Mouse (Mus musculus): ENCODE measurements around the gene Rtl8a.
"Not testable (repeated sequence)": the region's sequence is repeated elsewhere in the genome, so short reads cannot be mapped to it uniquely, and the experiment has no call there.

Rtl8a gene

GRCm38 (mm10) chrX:53642980-53643961 is at the start of gene Rtl8a:
TSS of gene Rtl8a (minus strand) at chrX:53643682.
- in situ Hi-C loops (cut with MboI, MseI), result not testable (repeated sequence)

DNA sequence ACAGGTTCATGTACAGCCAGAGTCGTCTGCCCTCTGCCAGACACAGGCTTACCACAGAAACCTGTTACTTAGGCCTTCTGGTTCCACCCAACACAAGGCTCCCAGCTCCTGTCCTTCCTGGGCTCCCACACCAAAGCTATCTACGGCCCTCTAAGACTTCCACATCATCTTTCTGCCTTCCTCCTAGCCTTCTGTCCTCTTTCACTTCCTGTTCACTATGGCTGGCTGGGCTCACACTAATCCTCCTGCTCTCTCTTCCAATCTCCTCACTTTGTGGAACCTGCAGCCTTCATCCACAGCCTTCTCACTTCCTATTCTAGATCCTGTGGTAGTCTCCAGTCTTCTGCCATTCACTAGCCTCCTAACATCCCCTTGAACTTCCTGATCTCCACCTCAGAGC is 49.7 kb upstream of the Rtl8a start:
- in situ Hi-C loops (cut with MboI, MseI), result loop anchor here (5.0 kb wide), 1 partner anchor 116 kb away; no protein-coding TSS in a partner anchor

GRCm38 (mm10) chrX:53692065-53692464 is 48.6 kb upstream of the Rtl8a start:
- in situ Hi-C loops (cut with MboI, MseI), result loop anchor here (5.0 kb wide), 1 partner anchor 115 kb away; no protein-coding TSS in a partner anchor

DNA sequence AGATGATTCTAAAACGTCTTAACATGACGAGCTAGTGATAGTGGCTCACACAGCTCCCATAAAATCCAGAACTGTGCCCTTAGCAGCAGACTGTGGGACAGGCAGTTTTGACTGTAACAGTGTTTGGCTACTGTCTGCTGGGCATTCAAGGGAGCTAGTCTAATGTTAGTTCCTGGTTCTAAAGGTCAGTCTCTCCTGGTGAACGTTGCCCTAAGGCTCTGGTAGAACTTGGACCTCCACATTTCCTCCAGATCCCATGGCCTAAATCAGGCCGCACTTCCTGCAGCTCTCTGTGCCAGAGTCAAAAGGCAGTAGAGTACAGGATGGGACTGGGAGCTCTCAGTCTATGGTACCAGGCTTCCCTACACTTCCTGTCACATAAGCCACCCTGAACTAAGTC is 41.2 kb upstream of the Rtl8a start:
- in situ Hi-C loops (cut with MboI, MseI), result not testable (repeated sequence)

DNA sequence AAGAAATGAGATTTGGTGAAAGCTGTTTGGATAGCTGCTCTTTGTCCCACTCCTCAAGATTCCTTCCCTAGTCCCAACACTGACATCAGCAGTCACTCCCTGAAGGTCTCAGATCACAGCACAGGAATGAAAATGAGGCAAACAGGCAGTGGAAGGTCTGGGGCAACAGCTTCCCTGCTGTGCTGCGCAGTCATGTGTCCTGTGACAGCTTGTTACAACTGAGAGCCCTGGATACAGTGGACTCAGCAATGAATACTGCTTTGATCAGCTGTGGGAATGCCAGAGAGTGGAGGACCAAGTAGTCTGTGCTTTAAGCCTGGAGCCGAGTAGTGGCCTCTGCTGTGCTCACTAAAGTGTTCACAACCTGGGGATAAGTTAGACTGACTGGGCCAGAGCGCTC is 39.2 kb upstream of the Rtl8a start:
- in situ Hi-C loops (cut with MboI, MseI), result not testable (repeated sequence)

DNA sequence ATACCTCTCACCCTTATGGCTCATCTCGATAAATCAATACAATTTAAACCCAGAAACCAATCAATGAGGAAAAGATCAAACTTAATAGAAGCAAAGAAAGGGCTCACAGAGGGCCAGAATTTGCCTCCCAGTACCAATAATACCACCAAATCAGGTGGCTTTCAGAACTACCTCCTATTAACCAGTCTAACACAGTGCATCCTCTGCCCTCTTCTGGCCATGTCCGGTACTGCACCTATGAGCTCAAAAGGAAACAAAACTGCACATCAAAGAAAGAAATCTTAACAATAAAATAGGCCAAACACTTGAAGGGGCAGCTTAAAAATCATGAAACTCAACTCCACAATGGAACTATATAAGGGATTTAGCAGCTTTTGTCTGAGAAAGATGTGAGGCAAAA is 33.5 kb upstream of the Rtl8a start:
- in situ Hi-C loops (cut with MboI, MseI), result not testable (repeated sequence)

GRCm38 (mm10) chrX:53670696-53671095 is 27.2 kb upstream of the Rtl8a start:
- in situ Hi-C loops (cut with MboI, MseI), result not testable (repeated sequence)

DNA sequence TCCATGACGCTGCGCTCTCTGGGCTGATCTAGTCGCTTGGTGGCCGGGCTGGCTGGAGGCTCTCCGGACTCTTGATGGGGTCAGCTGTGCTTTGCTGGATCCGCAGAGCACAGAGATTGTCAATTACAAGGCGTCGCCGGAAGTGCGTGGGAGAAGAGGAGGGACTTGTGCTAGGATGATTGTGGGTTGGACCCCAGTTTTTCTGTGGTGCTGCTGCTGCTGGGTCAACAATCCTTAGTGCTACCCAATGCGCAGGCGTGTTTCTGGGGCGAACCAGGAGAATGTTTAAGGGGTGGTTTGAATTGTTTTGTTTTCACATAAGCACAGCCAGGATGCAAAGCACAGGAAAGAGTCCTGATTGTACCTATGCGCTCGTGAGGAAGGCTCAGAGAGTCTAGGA is 26.8 kb upstream of the Rtl8a start, which contains the start of gene Rtl8b:
Rtl8b (minus strand) TSS at position 115 of the 400 bp plus-strand sequence.
- in situ Hi-C loops (cut with MboI, MseI), result no loop called here

DNA sequence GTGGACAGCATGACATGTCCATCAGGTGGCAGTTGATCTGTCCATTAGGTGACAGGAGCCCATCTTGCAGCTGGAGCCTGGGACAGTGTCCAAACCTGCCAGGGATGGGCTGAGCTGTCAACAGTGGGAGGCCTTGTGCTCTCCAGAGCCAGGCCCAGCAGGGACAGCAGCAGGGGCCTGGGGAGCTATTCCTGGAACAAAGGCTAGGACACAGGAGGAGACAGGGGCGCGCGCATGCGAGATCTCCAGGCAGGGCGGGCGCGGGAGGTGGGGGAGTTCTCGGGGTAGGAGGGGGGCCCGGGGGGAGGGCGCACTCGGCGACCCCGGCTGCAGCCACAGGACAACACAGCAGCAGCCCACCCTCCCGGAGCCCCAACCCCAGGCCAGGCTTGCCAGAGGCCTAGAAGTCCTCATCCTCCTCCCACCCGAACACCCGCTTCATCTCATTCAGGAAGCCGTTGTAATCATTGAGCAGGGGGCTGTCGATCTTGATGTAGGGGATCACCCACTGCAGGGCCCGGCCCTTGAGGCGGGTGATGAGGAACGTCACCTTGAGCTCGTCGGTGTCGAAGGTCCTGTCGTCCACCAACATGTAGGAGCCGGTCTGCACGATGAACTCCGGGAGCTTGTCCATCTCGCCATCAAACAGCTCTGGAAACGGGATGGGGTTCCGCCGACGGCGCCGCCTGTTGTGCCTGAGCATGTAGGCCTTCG is 26.2 kb upstream of the Rtl8a start:
- in situ Hi-C loops (cut with MboI, MseI), result loop anchor here (5.0 kb wide), 1 partner anchor 57 kb away; no protein-coding TSS in a partner anchor

- in situ Hi-C loops (cut with MboI, MseI), result not testable (repeated sequence)
Observed at GRCm38 (mm10) chrX:53652917-53653316, 9.4 kb upstream of the Rtl8a start.

GRCm38 (mm10) chrX:53645885-53646284 is 2.4 kb upstream of the Rtl8a start:
- in situ Hi-C loops (cut with MboI, MseI), result no loop called here

- in situ Hi-C loops (cut with MboI, MseI), result not testable (repeated sequence)
Observed at GRCm38 (mm10) chrX:53642604-53642979, 890 bp downstream of the Rtl8a start.

DNA sequence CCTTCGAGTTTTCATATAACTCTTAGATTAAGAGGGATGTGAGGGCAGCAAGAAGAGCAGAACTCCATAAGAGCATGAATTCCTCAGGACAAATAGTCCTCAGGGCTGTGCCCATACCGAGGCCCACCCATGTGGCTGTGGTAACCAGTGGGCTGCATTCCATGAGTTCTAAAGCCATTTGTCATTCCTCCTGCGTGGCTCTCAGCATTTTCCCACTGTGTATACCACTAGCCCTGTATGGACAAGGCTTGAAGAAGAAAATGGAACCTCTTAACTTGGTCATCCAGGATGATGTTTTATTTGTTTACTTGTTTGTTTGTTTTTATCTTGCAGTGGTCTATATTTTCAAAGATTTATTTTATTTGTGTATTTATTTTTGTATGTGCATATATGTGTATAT is 5.4 kb downstream of the Rtl8a start:
- in situ Hi-C loops (cut with MboI, MseI), result not testable (repeated sequence)

DNA sequence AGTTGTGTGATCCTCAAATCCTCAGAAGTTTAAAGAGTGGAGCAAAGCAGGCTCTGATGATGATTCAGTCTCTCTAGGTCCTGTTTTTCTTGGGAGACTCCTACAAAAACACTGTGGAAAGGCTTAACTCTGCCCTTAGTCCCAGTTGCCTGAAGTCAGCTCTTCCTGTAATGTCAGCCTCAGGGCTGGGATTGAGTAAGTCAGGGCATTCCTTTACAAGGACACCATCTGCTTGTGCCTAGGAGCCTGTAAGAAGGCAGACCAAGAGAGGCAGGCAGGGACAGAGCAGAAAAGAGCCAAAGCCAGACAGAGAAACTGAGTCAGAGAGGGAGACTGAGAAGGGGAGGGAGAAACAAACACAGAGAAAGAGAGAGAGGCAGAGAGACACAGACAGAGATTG is 32.1 kb downstream of the Rtl8a start:
- in situ Hi-C loops (cut with MboI, MseI), result loop anchor here (5.0 to 25.0 kb wide), 3 partner anchors 56 to 1326 kb away; no protein-coding TSS in a partner anchor

DNA sequence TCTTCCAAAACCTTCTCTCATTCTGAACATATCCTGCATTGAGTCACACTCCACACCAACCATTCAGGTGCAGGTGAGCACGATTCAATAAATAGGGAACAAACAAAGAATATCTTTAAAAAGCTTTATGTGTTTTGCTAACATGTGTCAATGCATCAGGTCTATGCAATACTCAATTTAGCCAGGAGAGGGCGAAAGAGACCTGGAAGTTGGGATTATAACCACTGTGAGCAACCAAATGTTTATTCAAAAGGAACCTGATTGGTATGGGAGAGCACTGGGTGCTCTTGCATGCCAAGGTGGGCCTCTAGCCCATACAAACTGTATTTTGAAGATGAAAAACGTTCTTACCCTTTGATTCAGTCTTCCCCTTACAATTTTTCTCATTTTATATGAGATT is 32.9 kb downstream of the Rtl8a start:
- in situ Hi-C loops (cut with MboI, MseI), result loop anchor here (5.0 to 25.0 kb wide), 3 partner anchors 57 to 1327 kb away; no protein-coding TSS in a partner anchor

- in situ Hi-C loops (cut with MboI, MseI), result loop anchor here (10.0 to 25.0 kb wide), 3 partner anchors 478 to 1328 kb away; no protein-coding TSS in a partner anchor
Observed at GRCm38 (mm10) chrX:53608879-53609278, 34.6 kb downstream of the Rtl8a start, which contains the start of gene Gm14597. TSS of gene Gm14597 (minus strand) at chrX:53608979.

- in situ Hi-C loops (cut with MboI, MseI), result loop anchor here (10.0 to 25.0 kb wide), 3 partner anchors 479 to 1329 kb away; no protein-coding TSS in a partner anchor
Observed at GRCm38 (mm10) chrX:53608122-53608813, 35.2 kb downstream of the Rtl8a start.

- in situ Hi-C loops (cut with MboI, MseI), result loop anchor here (10.0 to 25.0 kb wide), 3 partner anchors 480 to 1330 kb away; no protein-coding TSS in a partner anchor
Observed at GRCm38 (mm10) chrX:53607242-53608121, 36.0 kb downstream of the Rtl8a start, which contains the start of gene Rtl8c. TSS of gene Rtl8c (plus strand) at chrX:53608032.

- in situ Hi-C loops (cut with MboI, MseI), result loop anchor here (10.0 to 25.0 kb wide), 3 partner anchors 481 to 1331 kb away; no protein-coding TSS in a partner anchor
Observed at GRCm38 (mm10) chrX:53606176-53606575, 37.3 kb downstream of the Rtl8a start.

DNA sequence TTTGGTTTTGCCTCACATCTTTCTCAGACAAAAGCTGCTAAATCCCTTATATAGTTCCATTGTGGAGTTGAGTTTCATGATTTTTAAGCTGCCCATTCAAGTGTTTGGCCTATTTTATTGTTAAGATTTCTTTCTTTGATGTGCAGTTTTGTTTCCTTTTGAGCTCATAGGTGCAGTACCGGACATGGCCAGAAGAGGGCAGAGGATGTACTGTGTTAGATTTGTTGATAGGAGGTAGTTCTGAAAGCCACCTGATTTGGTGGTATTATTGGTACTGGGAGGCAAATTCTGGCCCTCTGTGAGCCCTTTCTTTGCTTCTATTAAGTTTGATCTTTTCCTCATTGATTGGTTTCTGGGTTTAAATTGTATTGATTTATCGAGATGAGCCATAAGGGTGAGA is 43.5 kb downstream of the Rtl8a start:
- in situ Hi-C loops (cut with MboI, MseI), result loop anchor here (10.0 to 25.0 kb wide), 3 partner anchors 487 to 1337 kb away; no protein-coding TSS in a partner anchor
